Mouse (Mus musculus): ENCODE measurements around the gene Ate1. TPM values are rescaled to one million over a fixed set of nuclear protein-coding genes. Genes with fewer than 3 reads are reported as not detected.

Gene Ate1
- polyA plus RNA-seq, 1 experiment: 9.0 TPM

GRCm38 (mm10) chr7:130475970-130476369, 44.2 kb downstream of the Ate1 start:
- peak; percentile 15 for DNase-seq

GRCm38 (mm10) chr7:130473881-130474280, 46.3 kb downstream of the Ate1 start:
- TF ChIP-seq POLR2A (IDR thresholded peaks at IDR 0.05; ENCODE audit: control insufficient read depth, extremely low read depth, insufficient read depth, low read length, poor library complexity): no peak
- no peak for TF ChIP-seq CTCF (IDR thresholded peaks at IDR 0.05; ENCODE audit: borderline replicate concordance, control insufficient read depth, extremely low read depth, insufficient read depth, low read length, poor library complexity)
- WGBS: 67% methylated on average over 3 of the region's 3 CpGs
- no peak overlapping the region for H3K27ac ChIP-seq (ENCODE audit: control insufficient read depth, insufficient read depth, low read length)

More at GRCm38 (mm10) chr7:130475970-130476369, 44.2 kb downstream of the Ate1 start:
- TF ChIP-seq CTCF (IDR thresholded peaks at IDR 0.05; ENCODE audit: borderline replicate concordance, control insufficient read depth, extremely low read depth, insufficient read depth, low read length, poor library complexity): no peak
- no peak for TF ChIP-seq POLR2A (IDR thresholded peaks at IDR 0.05; ENCODE audit: control insufficient read depth, extremely low read depth, insufficient read depth, low read length, poor library complexity)
- no peaks in the 10 kb centered on the region for H3K27me3 ChIP-seq (ENCODE audit: control insufficient read depth, insufficient read depth, low read length)
- H3K4me1 ChIP-seq (replicated peaks; ENCODE audit: control insufficient read depth, insufficient read depth, low read length): no peaks in the 10 kb centered on the region
- H3K27ac ChIP-seq (ENCODE audit: control insufficient read depth, insufficient read depth, low read length): no peak overlapping the region
- 68% methylated on average over 2 of the region's 2 CpGs for WGBS
- peaks cover 3% of the 10 kb centered on the region; the same call in 1 of the 2 replicates for H3K36me3 ChIP-seq (ENCODE audit: control insufficient read depth, insufficient read depth, low read length)
- no peak overlapping the region for H3K4me3 ChIP-seq (ENCODE audit: control insufficient read depth, insufficient read depth, low read length)

GRCm38 (mm10) chr7:130472683-130473082, 47.5 kb downstream of the Ate1 start:
- DNase-seq: no peak
- no peak overlapping the region for H3K27ac ChIP-seq (ENCODE audit: control insufficient read depth, insufficient read depth, low read length)

More at GRCm38 (mm10) chr7:130473881-130474280, 46.3 kb downstream of the Ate1 start:
- H3K36me3 ChIP-seq (ENCODE audit: control insufficient read depth, insufficient read depth, low read length): no peaks in the 10 kb centered on the region; the same call in 1 of the 2 replicates
- DNase-seq: no peak
- no peaks in the 10 kb centered on the region for H3K4me1 ChIP-seq (replicated peaks; ENCODE audit: control insufficient read depth, insufficient read depth, low read length)
- no peaks in the 10 kb centered on the region for H3K27me3 ChIP-seq (ENCODE audit: control insufficient read depth, insufficient read depth, low read length)
- no peak overlapping the region for H3K4me3 ChIP-seq (ENCODE audit: control insufficient read depth, insufficient read depth, low read length)

GRCm38 (mm10) chr7:130471045-130471444, 49.1 kb downstream of the Ate1 start:
- no peak for DNase-seq
- WGBS: 94% methylated on average over 6 of the region's 6 CpGs
- no peak overlapping the region for H3K4me3 ChIP-seq (ENCODE audit: control insufficient read depth, insufficient read depth, low read length)
- TF ChIP-seq POLR2A (IDR thresholded peaks at IDR 0.05; ENCODE audit: control insufficient read depth, extremely low read depth, insufficient read depth, low read length, poor library complexity) (no peak), CTCF (IDR thresholded peaks at IDR 0.05; ENCODE audit: borderline replicate concordance, control insufficient read depth, extremely low read depth, insufficient read depth, low read length, poor library complexity) (no peak)
- H3K36me3 ChIP-seq (ENCODE audit: control insufficient read depth, insufficient read depth, low read length): no peaks in the 10 kb centered on the region; the same call in 1 of the 2 replicates
- H3K27ac ChIP-seq (ENCODE audit: control insufficient read depth, insufficient read depth, low read length): no peak overlapping the region
- H3K4me1 ChIP-seq (replicated peaks; ENCODE audit: control insufficient read depth, insufficient read depth, low read length): no peaks in the 10 kb centered on the region
- H3K27me3 ChIP-seq (ENCODE audit: control insufficient read depth, insufficient read depth, low read length): no peaks in the 10 kb centered on the region

More at GRCm38 (mm10) chr7:130472683-130473082, 47.5 kb downstream of the Ate1 start:
- TF ChIP-seq POLR2A (IDR thresholded peaks at IDR 0.05; ENCODE audit: control insufficient read depth, extremely low read depth, insufficient read depth, low read length, poor library complexity): no peak
- TF ChIP-seq CTCF (IDR thresholded peaks at IDR 0.05; ENCODE audit: borderline replicate concordance, control insufficient read depth, extremely low read depth, insufficient read depth, low read length, poor library complexity): no peak
- no peak overlapping the region for H3K4me3 ChIP-seq (ENCODE audit: control insufficient read depth, insufficient read depth, low read length)
- WGBS: 96% methylated on average over 6 of the region's 6 CpGs
- no peaks in the 10 kb centered on the region for H3K27me3 ChIP-seq (ENCODE audit: control insufficient read depth, insufficient read depth, low read length)
- H3K4me1 ChIP-seq (replicated peaks; ENCODE audit: control insufficient read depth, insufficient read depth, low read length): no peaks in the 10 kb centered on the region
- H3K36me3 ChIP-seq (ENCODE audit: control insufficient read depth, insufficient read depth, low read length): no peaks in the 10 kb centered on the region; the same call in 1 of the 2 replicates

- DNase-seq: no peak
- no peaks in the 10 kb centered on the region for H3K4me1 ChIP-seq (replicated peaks; ENCODE audit: control insufficient read depth, insufficient read depth, low read length)
- H3K27me3 ChIP-seq (ENCODE audit: control insufficient read depth, insufficient read depth, low read length): no peaks in the 10 kb centered on the region
- H3K27ac ChIP-seq (ENCODE audit: control insufficient read depth, insufficient read depth, low read length): no peak overlapping the region
- H3K36me3 ChIP-seq (ENCODE audit: control insufficient read depth, insufficient read depth, low read length): 0 out of 2 replicates have a peak, but pooled peaks cover 7% of the 10 kb centered on the region
- TF ChIP-seq POLR2A (IDR thresholded peaks at IDR 0.05; ENCODE audit: control insufficient read depth, extremely low read depth, insufficient read depth, low read length, poor library complexity) (no peak), CTCF (IDR thresholded peaks at IDR 0.05; ENCODE audit: borderline replicate concordance, control insufficient read depth, extremely low read depth, insufficient read depth, low read length, poor library complexity) (no peak)
- WGBS: 95% methylated on average over 4 of the region's 4 CpGs
- no peak overlapping the region for H3K4me3 ChIP-seq (ENCODE audit: control insufficient read depth, insufficient read depth, low read length)
These were observed 64.5 kb downstream of the Ate1 start for GRCm38 (mm10) chr7:130455587-130456246.

- WGBS: 95% methylated on average over 3 of the region's 3 CpGs
- Histone ChIP-seq H3K27ac (ENCODE audit: control insufficient read depth, insufficient read depth, low read length) (no peak overlapping the region), H3K36me3 (ENCODE audit: control insufficient read depth, insufficient read depth, low read length) (0 out of 2 replicates have a peak, but pooled peaks cover 7% of the 10 kb centered on the region), H3K4me3 (ENCODE audit: control insufficient read depth, insufficient read depth, low read length) (no peak overlapping the region), H3K4me1 (replicated peaks; ENCODE audit: control insufficient read depth, insufficient read depth, low read length) (no peaks in the 10 kb centered on the region), H3K27me3 (ENCODE audit: control insufficient read depth, insufficient read depth, low read length) (no peaks in the 10 kb centered on the region)
- no peak for DNase-seq
- no peak for TF ChIP-seq CTCF (IDR thresholded peaks at IDR 0.05; ENCODE audit: borderline replicate concordance, control insufficient read depth, extremely low read depth, insufficient read depth, low read length, poor library complexity)
- no peak for TF ChIP-seq POLR2A (IDR thresholded peaks at IDR 0.05; ENCODE audit: control insufficient read depth, extremely low read depth, insufficient read depth, low read length, poor library complexity)
These were observed 65.9 kb downstream of the Ate1 start for GRCm38 (mm10) chr7:130454226-130454625.

Measured in thymus, adult 2 months (tissue).